Mouse (Mus musculus) kidney, embryonic 16.5 days (tissue): ENCODE results near the gene Rusc2. TPM values are rescaled to one million over a fixed set of nuclear protein-coding genes. Genes with fewer than 3 reads are reported as not detected.

Experiments used
- ATAC-seq: fragments of 200-750 bp; cut with Nextera tagmentation; 2 replicates; pipeline ENCODE4 v1.8.0; 2017; ENCODE audit warnings: moderate TSS enrichment; ENCODE audit not compliant: low FRiP score, low TSS enrichment
- H3K27ac ChIP-seq: fragments of 300-500 bp; sonication (generic); 2 replicates; pipeline ENCODE4 v1.5.1; 2014; ENCODE audit warnings: low read length
- H3K27me3 ChIP-seq: fragments of 300-500 bp; sonication (generic); 2 replicates; pipeline ENCODE4 v1.6.1; 2014; ENCODE audit warnings: low read length, control low read depth, mixed read lengths; ENCODE audit not compliant: insufficient read depth
- H3K36me3 ChIP-seq: fragments of 300-500 bp; sonication (generic); 2 replicates; pipeline ENCODE4 v1.6.1; 2014; ENCODE audit warnings: low read length, control low read depth, mixed read lengths; ENCODE audit not compliant: insufficient read depth
- H3K4me1 ChIP-seq: fragments of 300-500 bp; sonication (generic); 2 replicates; pipeline ENCODE4 v1.6.1; 2014; ENCODE audit warnings: low read length, control low read depth, mixed read lengths; ENCODE audit not compliant: insufficient read depth
- H3K4me2 ChIP-seq: fragments of 300-500 bp; sonication (generic); replicated peaks from 2 replicates; pipeline ENCODE4 v1.6.1; 2014; ENCODE audit warnings: low read depth, low read length
- H3K4me3 ChIP-seq: fragments of 300-500 bp; sonication (generic); 2 replicates; pipeline ENCODE4 v1.5.1; 2014; ENCODE audit warnings: mild to moderate bottlenecking, low read length
- H3K9ac ChIP-seq: fragments of 300-500 bp; sonication (generic); replicated peaks from 2 replicates; pipeline ENCODE4 v1.6.1; 2014; ENCODE audit warnings: low read length
- H3K9me3 ChIP-seq: fragments of 300-500 bp; sonication (generic); 2 replicates; pipeline ENCODE4 v1.6.1; 2016; ENCODE audit warnings: low read length, control low read depth
- WGBS: fragments of 180-500 bp; shearing (Covaris S2); extraction: QIAGEN DNeasy Blood & Tissue Kit; methylation state at CpG from one replicate; pipeline ENCODE4 v1.1.7; 2014; 5-methylcytosine and 5-hydroxymethylcytosine counted together
- polyA plus RNA-seq: library from polyadenylated mRNA; unstranded; fragments of >200 nt; fragmentation: Nextera tagmentation; extraction: Ambion mirVana; gene quantifications from 2 replicates; pipeline ENCODE4 v1.2.1, GENCODE M21; 2015

Gene Rusc2
- polyA plus RNA-seq, 1 experiment from 2014 or later: 10.3 TPM

DNA sequence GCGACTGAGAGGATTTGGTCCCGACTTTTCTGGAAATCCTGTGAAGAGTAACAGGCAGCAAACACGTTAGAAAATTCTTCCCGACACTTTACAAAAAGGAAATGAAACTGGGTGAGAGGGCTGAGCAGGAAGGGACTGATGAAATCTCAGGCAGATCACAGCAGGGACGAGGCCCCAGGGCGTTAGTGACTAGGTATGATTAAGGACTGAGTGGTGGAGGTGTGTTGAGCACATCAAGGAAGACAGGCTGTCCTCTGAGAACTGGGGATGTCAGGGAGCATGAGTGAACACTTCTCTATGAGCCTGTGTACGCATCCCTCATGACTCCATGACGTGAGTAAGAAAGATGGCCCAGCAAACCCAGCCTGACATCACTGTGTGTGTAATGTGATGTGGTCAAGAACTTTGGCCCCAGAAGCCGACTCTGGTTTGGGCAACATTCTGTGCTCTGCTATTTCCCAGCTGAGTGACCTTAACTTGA lies 38.1 kb downstream of the Rusc2 start:
- Histone ChIP-seq H3K9ac (no peak overlapping the region), H3K27me3 (peaks cover 5% of the 10 kb centered on the region; the same call in 1 of the 2 replicates), H3K27ac (peak overlapping the region; percentile 84; the same call in 1 of the 2 replicates), H3K9me3 (no peaks in the 10 kb centered on the region), H3K36me3 (peaks cover 52% of the 10 kb centered on the region), H3K4me2 (no peak overlapping the region), H3K4me1 (peaks cover 37% of the 10 kb centered on the region), H3K4me3 (no peak overlapping the region)
- WGBS: 55% methylated on average over 9 of the region's 9 CpGs
- ATAC-seq: no peak

- H3K4me3 ChIP-seq: no peak overlapping the region
- ATAC-seq: peak; percentile 6; the same call in 1 of the 2 replicates
- no peak overlapping the region for H3K4me2 ChIP-seq
- H3K27ac ChIP-seq: peak overlapping the region; percentile 84; the same call in 1 of the 2 replicates
- 3% methylated on average over 6 of the region's 6 CpGs for WGBS
- H3K9ac ChIP-seq: no peak overlapping the region
- peaks cover 52% of the 10 kb centered on the region for H3K36me3 ChIP-seq
- peaks cover 37% of the 10 kb centered on the region for H3K4me1 ChIP-seq
- no peaks in the 10 kb centered on the region for H3K9me3 ChIP-seq
- H3K27me3 ChIP-seq: peaks cover 5% of the 10 kb centered on the region; the same call in 1 of the 2 replicates
Observed at GRCm38 (mm10) chr4:43420305-43420704, 38.5 kb downstream of the Rusc2 start.

GRCm38 (mm10) chr4:43421632-43422240 lies 40.0 kb downstream of the Rusc2 start:
- H3K9ac ChIP-seq: no peak overlapping the region
- no peak overlapping the region for H3K4me2 ChIP-seq
- 81% methylated on average over 28 of the region's 28 CpGs for WGBS
- H3K4me1 ChIP-seq: peaks cover 42% of the 10 kb centered on the region
- no peaks in the 10 kb centered on the region for H3K9me3 ChIP-seq
- peaks cover 51% of the 10 kb centered on the region for H3K36me3 ChIP-seq
- ATAC-seq: no peak
- no peak overlapping the region for H3K27ac ChIP-seq
- H3K4me3 ChIP-seq: no peak overlapping the region
- peaks cover 14% of the 10 kb centered on the region for H3K27me3 ChIP-seq

- Histone ChIP-seq H3K9ac (no peak overlapping the region), H3K36me3 (peaks cover 52% of the 10 kb centered on the region), H3K4me1 (peaks cover 29% of the 10 kb centered on the region), H3K9me3 (no peaks in the 10 kb centered on the region), H3K27ac (no peak overlapping the region), H3K27me3 (peaks cover 22% of the 10 kb centered on the region), H3K4me2 (no peak overlapping the region), H3K4me3 (no peak overlapping the region)
- no peak for ATAC-seq
- 83% methylated on average over 20 of the region's 20 CpGs for WGBS
Observed at GRCm38 (mm10) chr4:43423267-43423934, 41.6 kb downstream of the Rusc2 start.

GRCm38 (mm10) chr4:43424072-43424471 lies 42.3 kb downstream of the Rusc2 start:
- H3K27ac ChIP-seq: no peak overlapping the region
- 78% methylated on average over 9 of the region's 9 CpGs for WGBS
- no peak overlapping the region for H3K9ac ChIP-seq
- no peak overlapping the region for H3K4me3 ChIP-seq
- peaks cover 22% of the 10 kb centered on the region for H3K27me3 ChIP-seq
- H3K9me3 ChIP-seq: no peaks in the 10 kb centered on the region
- peaks cover 52% of the 10 kb centered on the region for H3K36me3 ChIP-seq
- ATAC-seq: no peak
- no peak overlapping the region for H3K4me2 ChIP-seq
- peaks cover 28% of the 10 kb centered on the region for H3K4me1 ChIP-seq

DNA sequence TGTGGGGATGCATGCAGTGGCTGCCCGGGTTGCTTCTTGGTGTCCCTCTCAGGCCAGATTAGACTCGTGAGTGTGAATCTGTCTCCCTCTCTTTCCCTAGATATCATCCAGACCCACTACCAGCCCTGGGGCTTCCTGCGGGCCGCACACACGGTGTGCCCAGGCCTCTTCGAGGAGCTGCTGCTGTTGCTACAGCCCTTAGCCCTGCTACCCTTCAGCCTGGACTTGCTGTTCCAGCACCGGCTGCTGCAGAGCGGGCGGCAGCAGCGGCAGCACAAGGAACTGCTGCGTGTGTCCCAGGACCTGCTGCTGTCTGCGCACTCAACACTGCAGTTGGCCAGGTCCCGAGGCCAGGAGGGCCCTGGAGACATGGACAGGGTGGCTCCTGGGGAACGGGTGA lies 43.4 kb downstream of the Rusc2 start:
- Histone ChIP-seq H3K9ac (no peak overlapping the region), H3K36me3 (peaks cover 52% of the 10 kb centered on the region), H3K4me3 (no peak overlapping the region), H3K4me1 (peaks cover 18% of the 10 kb centered on the region), H3K4me2 (no peak overlapping the region), H3K27ac (no peak overlapping the region), H3K27me3 (peaks cover 22% of the 10 kb centered on the region), H3K9me3 (no peaks in the 10 kb centered on the region)
- ATAC-seq: no peak
- 38% methylated on average over 14 of the region's 14 CpGs for WGBS

GRCm38 (mm10) chr4:43425648-43426380 lies 44.0 kb downstream of the Rusc2 start:
- peak; percentile 42; the same call in 1 of the 2 replicates for ATAC-seq
- WGBS: 35% methylated on average over 31 of the region's 31 CpGs
- Histone ChIP-seq H3K9ac (no peak overlapping the region), H3K27ac (no peak overlapping the region), H3K9me3 (no peaks in the 10 kb centered on the region), H3K4me2 (0 out of 2 replicates have a peak overlapping the region, but pooled peaks have one; percentile 1), H3K27me3 (peaks cover 22% of the 10 kb centered on the region), H3K4me3 (no peak overlapping the region), H3K36me3 (peaks cover 52% of the 10 kb centered on the region), H3K4me1 (peaks cover 16% of the 10 kb centered on the region)

GRCm38 (mm10) chr4:43426487-43426886 lies 44.7 kb downstream of the Rusc2 start:
- Histone ChIP-seq H3K4me2 (no peak overlapping the region), H3K36me3 (peaks cover 51% of the 10 kb centered on the region), H3K27ac (no peak overlapping the region), H3K9me3 (no peaks in the 10 kb centered on the region), H3K4me3 (no peak overlapping the region), H3K9ac (no peak overlapping the region), H3K27me3 (peaks cover 22% of the 10 kb centered on the region), H3K4me1 (peaks cover 16% of the 10 kb centered on the region)
- WGBS: 61% methylated on average over 10 of the region's 10 CpGs
- ATAC-seq: no peak

- H3K4me1 ChIP-seq: peaks cover 16% of the 10 kb centered on the region
- peaks cover 40% of the 10 kb centered on the region for H3K36me3 ChIP-seq
- H3K9ac ChIP-seq: no peak overlapping the region
- peaks cover 22% of the 10 kb centered on the region for H3K27me3 ChIP-seq
- H3K9me3 ChIP-seq: no peaks in the 10 kb centered on the region
- no peak overlapping the region for H3K27ac ChIP-seq
- H3K4me3 ChIP-seq: no peak overlapping the region
- ATAC-seq: no peak
- WGBS: 30% methylated on average over 23 of the region's 23 CpGs
- H3K4me2 ChIP-seq: peak overlapping the region; percentile 19; the same call in 1 of the 2 replicates
Observed at GRCm38 (mm10) chr4:43427501-43428179, 45.9 kb downstream of the Rusc2 start.
